Mouse (Mus musculus) liver, postnatal 0 days (tissue): ENCODE measurements around the gene Hic1.

ENCODE experiments used
- CTCF ChIP-seq: sonication (generic); IDR thresholded peaks from 2 replicates; pipeline ENCODE4 v1.5.1; 2016; ENCODE audit warnings: antibody characterized with exemption, low read depth
- EP300 ChIP-seq: IDR thresholded peaks from 2 replicates; pipeline ENCODE4 v1.6.1; 2016; ENCODE audit warnings: antibody characterized with exemption, low read depth, mild to moderate bottlenecking

- TF ChIP-seq CTCF (no peak), EP300 (no peak)
Measured at GRCm38 (mm10) chr11:75119298-75119697, 50.0 kb downstream of the Hic1 start.
